8 mouse cellular contexts compared by ENCODE assay signal in the genomic region with DNA sequence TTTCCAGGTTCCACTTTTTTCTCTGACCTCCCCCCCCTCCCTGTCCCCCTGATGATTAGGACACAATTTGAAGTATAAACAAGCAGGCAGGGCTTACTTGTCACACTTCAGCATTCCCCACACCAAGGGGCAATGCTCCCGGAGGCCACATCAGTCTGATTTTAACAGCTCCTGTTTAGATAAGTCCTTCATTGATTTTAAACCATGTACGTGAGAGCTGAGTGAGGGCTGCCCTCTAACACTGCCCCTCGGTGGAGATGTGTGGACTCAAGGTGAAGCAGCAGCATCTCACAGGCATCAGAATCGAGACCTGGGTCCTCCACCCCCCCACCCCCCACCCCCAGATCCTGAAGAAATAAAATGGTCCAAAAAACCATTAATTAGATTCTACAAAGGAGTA.
A peak's percentile ranks its signal among the peaks of the same experiment; 100 is the strongest.
DNase-seq lines count a peak whose midpoint lies in the region; ATAC-seq lines count a peak whose summit lies in the region.

No protein-coding gene starts in this region.

- H3K36me3 ChIP-seq in heart, embryonic 14.5 days (ENCODE audit: control insufficient read depth, insufficient read depth, low read length): peaks cover 7% of the 10 kb centered on the region; the same call in 1 of the 2 replicates
- H3K36me3 ChIP-seq in hindbrain, embryonic 14.5 days (replicated peaks; ENCODE audit: control insufficient read depth, insufficient read depth): no peaks in the 10 kb centered on the region; the same call in 1 of the 2 replicates
- H3K36me3 ChIP-seq in midbrain, embryonic 15.5 days (replicated peaks): no peaks in the 10 kb centered on the region

- H3K4me3 ChIP-seq in heart, embryonic 14.5 days (ENCODE audit: control insufficient read depth in 1 of 2, insufficient read depth in 1 of 2, low read depth in 1 of 2, low read length in 2 of 2): peak overlapping the region; percentile 68 to 70
- peak overlapping the region; percentile 17; the same call in 1 of the 2 replicates for H3K4me3 ChIP-seq in brown adipose tissue, adult 24 weeks (ENCODE audit: insufficient read depth, low read depth, low read length)
- peak overlapping the region; percentile 59 for H3K4me3 ChIP-seq in hindbrain, embryonic 14.5 days (replicated peaks; ENCODE audit: low read length)
- H3K4me3 ChIP-seq in midbrain, embryonic 15.5 days: peak overlapping the region; percentile 64

- ATAC-seq in heart, embryonic 14.5 days (ENCODE audit: insufficient number of reproducible peaks, insufficient read depth, low FRiP score, low read depth): no peak
- ATAC-seq in hindbrain, embryonic 14.5 days (ENCODE audit: low FRiP score): no peak
- ATAC-seq in midbrain, embryonic 15.5 days (replicated peaks): no peak
- ATAC-seq in activated CD4-positive, CD25-positive, alpha-beta regulatory T cell, adult 4 months: no peak

- H3K4me2 ChIP-seq in heart, embryonic 14.5 days (ENCODE audit: low read length): peak overlapping the region; percentile 76
- H3K4me2 ChIP-seq in hindbrain, embryonic 14.5 days (replicated peaks): peak overlapping the region; percentile 89
- peak overlapping the region; percentile 79 for H3K4me2 ChIP-seq in midbrain, embryonic 15.5 days

- peaks cover 26 to 53% of the 10 kb centered on the region in 2 experiments for H3K4me1 ChIP-seq in heart, embryonic 14.5 days (ENCODE audit: control insufficient read depth in 2 of 2, insufficient read depth in 2 of 2, low read length in 2 of 2)
- peaks cover 16% of the 10 kb centered on the region for H3K4me1 ChIP-seq in brown adipose tissue, adult 24 weeks (ENCODE audit: control insufficient read depth, insufficient read depth, insufficient read length, low read length)
- H3K4me1 ChIP-seq in hindbrain, embryonic 14.5 days (replicated peaks; ENCODE audit: control insufficient read depth, insufficient read depth, low read length): peaks cover 50% of the 10 kb centered on the region
- peaks cover 52% of the 10 kb centered on the region for H3K4me1 ChIP-seq in midbrain, embryonic 15.5 days

- intact Hi-C loops in heart, postnatal 25 days (cut with DNase I): no loop called here

- no peak for DNase-seq in heart, postnatal 25 days (ENCODE audit: low spot score)
- peak; percentile 45 for DNase-seq in hindbrain, embryonic 14.5 days (ENCODE audit: low spot score)
- no peak for DNase-seq in urinary bladder, postnatal 25 days (ENCODE audit: low spot score)
- no peak for DNase-seq in spleen, postnatal 14 days (ENCODE audit: low spot score in 2 of 2)

- WGBS in heart, embryonic 14.5 days: 4% methylated on average over 4 of the region's 4 CpGs
- WGBS in hindbrain, embryonic 14.5 days: 5% methylated on average over 4 of the region's 4 CpGs
- 4% methylated on average over 4 of the region's 4 CpGs for whole genome bisulfite sequencing in midbrain, embryonic 15.5 days

- no peaks in the 10 kb centered on the region for H3K9me3 ChIP-seq in heart, embryonic 14.5 days (ENCODE audit: control insufficient read depth, low read length)
- H3K9me3 ChIP-seq in hindbrain, embryonic 14.5 days (ENCODE audit: control insufficient read depth, low read length): no peaks in the 10 kb centered on the region
- H3K9me3 ChIP-seq in midbrain, embryonic 15.5 days: no peaks in the 10 kb centered on the region

- peak overlapping the region; percentile 78 for H3K9ac ChIP-seq in heart, embryonic 14.5 days (ENCODE audit: low read length)
- H3K9ac ChIP-seq in hindbrain, embryonic 14.5 days: peak overlapping the region; percentile 92
- H3K9ac ChIP-seq in midbrain, embryonic 15.5 days: peak overlapping the region; percentile 78

- no peaks in the 10 kb centered on the region for H3K27me3 ChIP-seq in heart, embryonic 14.5 days (ENCODE audit: control insufficient read depth, insufficient read depth, low read length)
- H3K27me3 ChIP-seq in hindbrain, embryonic 14.5 days (ENCODE audit: control insufficient read depth, insufficient read depth, low read length): no peaks in the 10 kb centered on the region
- H3K27me3 ChIP-seq in midbrain, embryonic 15.5 days (replicated peaks): no peaks in the 10 kb centered on the region

- peak overlapping the region; percentile 49 to 96 for H3K27ac ChIP-seq in heart, embryonic 14.5 days (replicated peaks in 1 of 2; ENCODE audit: control insufficient read depth in 1 of 2, insufficient read depth in 1 of 2, low read depth in 2 of 2, low read length in 2 of 2)
- 0 out of 2 replicates have a peak overlapping the region, but pooled peaks have one; percentile 25 for H3K27ac ChIP-seq in brown adipose tissue, adult 24 weeks (replicated peaks; ENCODE audit: low read depth, low read length)
- H3K27ac ChIP-seq in hindbrain, embryonic 14.5 days: peak overlapping the region; percentile 97
- peak overlapping the region; percentile 97 for H3K27ac ChIP-seq in midbrain, embryonic 15.5 days

Comparison
In these comparisons a context has a peak if more than half of its experiments do, and no peak if none do; other contexts are left out.
1. H3K27ac ChIP-seq: peak in every context shown above with its lines; median percentile 97 in hindbrain, embryonic 14.5 days; 97 in midbrain, embryonic 15.5 days; 72 in heart, embryonic 14.5 days; 25 in brown adipose tissue, adult 24 weeks.
2. H3K4me3 ChIP-seq: peak in every context shown above with its lines; median percentile 69 in heart, embryonic 14.5 days; 64 in midbrain, embryonic 15.5 days; 59 in hindbrain, embryonic 14.5 days; 17 in brown adipose tissue, adult 24 weeks.